Mouse (Mus musculus) myocyte (in vitro differentiated cells): ENCODE measurements around the gene Stoml1.

Experiments
- CEBPB ChIP-seq: IDR thresholded peaks from 2 replicates; pipeline ENCODE4 v1.6.1; 2011; ENCODE audit warnings: mild to moderate bottlenecking, moderate library complexity; ENCODE audit not compliant: poor library complexity, insufficient read depth, severe bottlenecking
- E2F4 ChIP-seq: IDR thresholded peaks from one replicate; pipeline ENCODE4 v1.6.1; 2011; ENCODE audit warnings: mild to moderate bottlenecking, control low read depth, moderate library complexity; ENCODE audit not compliant: insufficient read depth
- MAX ChIP-seq: IDR thresholded peaks from one replicate; pipeline ENCODE4 v1.6.1; 2011; ENCODE audit warnings: low read depth, mild to moderate bottlenecking, control low read depth
- MYOD1 ChIP-seq, 3 experiments: IDR thresholded peaks; one replicate each; pipeline ENCODE4 v1.6.1; 2011; ENCODE audit warnings: control low read depth in 2 of 3, low read depth in 2 of 3, mild to moderate bottlenecking in 2 of 3, moderate library complexity in 1 of 3; ENCODE audit not compliant: insufficient read length in 2 of 3, control insufficient read depth in 1 of 3
- MYOG ChIP-seq, 3 experiments: IDR thresholded peaks; one replicate each; pipeline ENCODE4 v1.6.1; 2011; ENCODE audit warnings: control low read depth in 2 of 3, low read depth in 2 of 3, mild to moderate bottlenecking in 2 of 3; ENCODE audit not compliant: insufficient read length in 2 of 3, control insufficient read depth in 1 of 3, insufficient read depth in 1 of 3
- POLR2A ChIP-seq: IDR thresholded peaks from one replicate; pipeline ENCODE4 v1.6.1; 2011; ENCODE audit warnings: low read depth, mild to moderate bottlenecking, control low read depth, moderate library complexity; ENCODE audit not compliant: insufficient read length
- POLR2AphosphoS2 ChIP-seq: IDR thresholded peaks from one replicate; pipeline ENCODE4 v1.6.1; 2011; ENCODE audit warnings: low read depth, control low read depth; ENCODE audit not compliant: insufficient read length
- REST ChIP-seq: IDR thresholded peaks from one replicate; pipeline ENCODE4 v1.6.1; 2011; ENCODE audit warnings: mild to moderate bottlenecking, control low read depth, moderate library complexity; ENCODE audit not compliant: insufficient read depth, insufficient read length
- SRF ChIP-seq: IDR thresholded peaks from one replicate; pipeline ENCODE4 v1.6.1; 2011; ENCODE audit warnings: low read depth; ENCODE audit not compliant: control insufficient read depth, insufficient read length
- TCF12 ChIP-seq: IDR thresholded peaks from one replicate; pipeline ENCODE4 v1.6.1; 2011; ENCODE audit warnings: mild to moderate bottlenecking, control low read depth; ENCODE audit not compliant: poor library complexity, insufficient read depth, severe bottlenecking
- TCF3 ChIP-seq: IDR thresholded peaks from one replicate; pipeline ENCODE4 v1.6.1; 2011; ENCODE audit warnings: low read depth, control low read depth; ENCODE audit not compliant: insufficient read length
- USF1 ChIP-seq: IDR thresholded peaks from one replicate; pipeline ENCODE4 v1.6.1; 2011; ENCODE audit warnings: low read depth, mild to moderate bottlenecking, control low read depth, moderate library complexity

DNA sequence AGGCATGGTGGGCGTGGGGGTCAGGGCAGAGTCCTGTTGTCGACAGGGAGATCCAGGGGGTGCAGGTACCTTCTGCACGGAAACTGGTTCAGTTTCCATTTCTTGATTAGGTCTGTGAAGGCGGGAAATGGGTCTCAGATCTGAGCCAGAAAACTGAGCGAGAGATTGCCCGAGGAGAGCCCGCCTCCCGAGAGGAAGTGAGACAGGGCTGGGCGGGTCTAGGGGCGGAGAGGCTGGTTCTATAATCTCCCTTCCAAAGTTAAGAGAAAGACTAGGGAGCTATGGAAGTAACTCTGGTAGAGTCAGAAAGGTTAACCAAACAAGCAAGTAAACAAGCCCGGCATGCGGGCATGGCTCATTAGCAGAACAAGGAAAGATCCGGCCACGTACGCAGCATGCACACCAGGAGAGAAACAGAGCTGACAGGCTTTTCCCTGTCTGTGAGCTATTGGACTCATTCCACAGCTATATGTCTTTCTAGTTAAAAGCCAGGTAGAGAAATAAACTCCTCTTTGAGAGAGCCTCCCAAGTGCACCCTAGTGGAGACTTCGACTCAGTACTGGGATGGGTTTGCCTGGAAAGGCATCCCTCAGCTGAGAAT is 3.3 kb upstream of the Stoml1 start, which contains the start of gene Pml:
- no peak for TF ChIP-seq USF1
- no peak for TF ChIP-seq POLR2AphosphoS2
- peak; percentile 26 for TF ChIP-seq POLR2A
- no peak for TF ChIP-seq CEBPB
- TF ChIP-seq MYOG (IDR thresholded peaks at IDR 0.05; ENCODE audit: control insufficient read depth in 1 of 3, insufficient read depth in 1 of 3, insufficient read length in 2 of 3, low read depth in 2 of 3) = no peak
- TF ChIP-seq E2F4 = peak; percentile 5
- no peak for TF ChIP-seq TCF12
- TF ChIP-seq MYOD1 (IDR thresholded peaks at IDR 0.05; ENCODE audit: control insufficient read depth in 1 of 3, insufficient read length in 2 of 3, low read depth in 2 of 3) = no peak
- no peak for TF ChIP-seq MAX
- no peak for TF ChIP-seq SRF
- no peak for TF ChIP-seq REST
- no peak for TF ChIP-seq TCF3
